Mouse (Mus musculus) ES-E14 (cell line): ENCODE results near the gene Atxn1. TPM values are rescaled to one million over a fixed set of nuclear protein-coding genes. Genes with fewer than 3 reads are reported as not detected.

ENCODE experiments used
- DNase-seq: peaks from one replicate; pipeline ENCODE4 v3.0.0-alpha.2; 2013; ENCODE audit warnings: low read depth, low spot score
- H3K27ac ChIP-seq: 2 replicates; pipeline ENCODE4 v1.5.1; 2012; ENCODE audit warnings: low read depth, mild to moderate bottlenecking, low read length, moderate library complexity, mixed read lengths; ENCODE audit not compliant: poor library complexity, insufficient read depth, severe bottlenecking
- H3K36me3 ChIP-seq: 2 replicates; pipeline ENCODE4 v1.6.1; 2012; ENCODE audit warnings: mild to moderate bottlenecking, low read length, moderate library complexity, mixed read lengths; ENCODE audit not compliant: control insufficient read depth, poor library complexity, insufficient read depth, severe bottlenecking
- H3K4me1 ChIP-seq, 2 experiments: fragments of 150-350 bp in 1 of 2; sonication (generic) in 1 of 2; 2 replicates each; pipeline ENCODE4 v1.6.1; 2012; ENCODE audit warnings: low read length in 2 of 2, mild to moderate bottlenecking in 1 of 2, mixed read lengths in 1 of 2; ENCODE audit not compliant: control insufficient read depth in 2 of 2, insufficient read depth in 2 of 2, poor library complexity in 1 of 2
- H3K4me3 ChIP-seq, 2 experiments: fragments of 150-350 bp in 1 of 2; sonication (generic) in 1 of 2; 2 replicates each; pipeline ENCODE4 v1.5.1; 2012; ENCODE audit warnings: low read length in 2 of 2, low read depth in 1 of 2, mild to moderate bottlenecking in 1 of 2, mixed read lengths in 1 of 2; ENCODE audit not compliant: insufficient read depth in 1 of 2, poor library complexity in 1 of 2, severe bottlenecking in 1 of 2
- H3K9ac ChIP-seq: 2 replicates; pipeline ENCODE4 v1.6.1; 2012; ENCODE audit warnings: low read depth, mild to moderate bottlenecking, low read length, mixed read lengths; ENCODE audit not compliant: poor library complexity, insufficient read depth, severe bottlenecking
- H3K9me3 ChIP-seq: fragments of 150-350 bp; sonication (generic); 2 replicates; pipeline ENCODE4 v1.6.1; 2012; ENCODE audit warnings: low read depth, mild to moderate bottlenecking, low read length; ENCODE audit not compliant: control insufficient read depth, insufficient read depth
- CHD2 ChIP-seq: IDR thresholded peaks from 2 replicates; pipeline ENCODE4 v1.6.1; 2014; ENCODE audit warnings: mild to moderate bottlenecking, low read depth, low read length, inconsistent platforms
- HCFC1 ChIP-seq: IDR thresholded peaks from 2 replicates; pipeline ENCODE4 v1.6.1; 2012; ENCODE audit warnings: low read length, inconsistent platforms, borderline replicate concordance; ENCODE audit not compliant: insufficient read depth
- MAFK ChIP-seq: IDR thresholded peaks from 2 replicates; pipeline ENCODE4 v1.6.1; 2014; ENCODE audit warnings: mild to moderate bottlenecking, low read depth, low read length, inconsistent platforms; ENCODE audit not compliant: insufficient read depth
- ZC3H11A ChIP-seq: IDR thresholded peaks from 2 replicates; pipeline ENCODE4 v1.6.1; 2012; ENCODE audit warnings: low read depth, mild to moderate bottlenecking, inconsistent platforms, low read length, borderline replicate concordance
- ZNF384 ChIP-seq: IDR thresholded peaks from 2 replicates; pipeline ENCODE4 v1.6.1; 2012; ENCODE audit warnings: low read depth, low read length, inconsistent platforms
- in situ Hi-C, 2 experiments: fragments of 600-800 bp; cut with MboI; formaldehyde crosslinking; loops; one replicate each; pipeline ENCODE4 v1.15.1; 2025; ENCODE audit warnings: low sequenced_read_pairs in 2 of 2, inconsistent platforms in 1 of 2; ENCODE audit not compliant: unreplicated experiment in 2 of 2
- total RNA-seq: library from RNA; depleted of rRNA; stranded (reverse); fragments of 300-350 nt; gene quantifications from 2 replicates; pipeline ENCODE4 v1.2.3, GENCODE M21; 2012

Gene Atxn1
- total RNA-seq, 1 experiment = 7.8 TPM

- Histone ChIP-seq H3K4me3 (no peak overlapping the region), H3K27ac (no peak overlapping the region), H3K4me1 (no peaks in the 10 kb centered on the region), H3K9ac (no peak overlapping the region), H3K36me3 (no peaks in the 10 kb centered on the region), H3K9me3 (no peaks in the 10 kb centered on the region)
- in situ Hi-C loops = no loop called here
- no peak for DNase-seq
- no peak for TF ChIP-seq ZC3H11A
- TF ChIP-seq CHD2 = no peak
- TF ChIP-seq HCFC1 = no peak
- TF ChIP-seq MAFK = no peak
- TF ChIP-seq ZNF384 = no peak
Observed at GRCm38 (mm10) chr13:45527232-45527964, 437.4 kb downstream of the Atxn1 start.

DNA sequence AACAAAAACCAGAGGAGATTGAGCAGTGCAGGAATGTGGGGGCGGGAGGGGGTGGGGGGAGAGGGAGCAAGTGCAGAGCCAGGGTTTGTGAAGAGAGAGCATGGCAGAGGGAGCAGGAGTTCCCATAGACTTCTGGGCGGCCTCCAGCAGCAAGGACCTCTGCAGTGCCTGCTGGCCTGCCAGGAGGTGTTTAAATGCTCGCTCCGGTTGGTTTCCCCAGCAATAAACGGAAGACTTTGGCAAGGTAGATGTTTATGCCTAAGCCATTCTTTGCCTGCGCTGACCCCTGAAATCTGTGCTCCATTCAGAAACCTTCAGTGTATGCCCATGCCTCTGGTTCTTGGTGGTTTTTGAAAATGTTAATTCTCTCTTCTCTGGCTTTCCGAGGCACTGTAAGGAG is 438.6 kb downstream of the Atxn1 start:
- Histone ChIP-seq H3K9ac (no peak overlapping the region), H3K27ac (no peak overlapping the region), H3K36me3 (no peaks in the 10 kb centered on the region), H3K9me3 (no peaks in the 10 kb centered on the region), H3K4me1 (0 out of 4 replicates have a peak, but pooled peaks cover 0 to 1% of the 10 kb centered on the region in 2 experiments), H3K4me3 (no peak overlapping the region)
- DNase-seq = no peak
- TF ChIP-seq ZNF384 = no peak
- no peak for TF ChIP-seq HCFC1
- no peak for TF ChIP-seq CHD2
- TF ChIP-seq ZC3H11A = no peak
- no peak for TF ChIP-seq MAFK
- in situ Hi-C loops = no loop called here

DNA sequence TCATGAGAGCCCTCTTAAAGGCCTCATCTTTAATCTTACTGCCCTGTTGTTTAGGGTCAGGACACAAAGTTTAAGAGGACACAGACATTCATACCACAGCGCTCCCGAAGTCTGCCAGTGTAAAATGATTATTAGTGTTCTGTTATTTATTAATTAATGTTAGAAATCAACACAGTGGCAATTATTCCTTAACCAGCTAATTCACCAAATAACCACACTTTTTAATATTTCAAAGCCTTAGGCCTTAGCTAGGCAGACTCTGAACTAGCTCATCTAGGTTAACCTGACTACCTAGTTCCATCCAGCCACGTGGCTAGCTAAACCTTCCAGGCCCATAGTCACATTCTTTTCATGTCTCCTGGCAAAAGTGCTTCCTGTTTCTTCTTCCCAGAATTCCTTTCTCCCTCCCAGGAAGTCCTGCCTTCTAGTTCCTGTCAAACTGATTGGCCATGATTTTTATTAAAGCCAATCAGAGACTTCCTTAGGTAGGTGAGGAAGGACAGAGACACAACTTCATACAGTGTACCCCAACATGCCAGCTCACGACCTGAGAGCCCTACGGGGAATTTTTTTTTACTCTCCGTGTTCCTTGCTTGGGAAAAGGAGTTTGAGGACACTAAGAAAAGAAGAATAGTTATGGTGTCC is 439.9 kb downstream of the Atxn1 start:
- Histone ChIP-seq H3K36me3 (no peaks in the 10 kb centered on the region), H3K9ac (no peak overlapping the region), H3K4me1 (0 out of 4 replicates have a peak, but pooled peaks cover 0 to 2% of the 10 kb centered on the region in 2 experiments), H3K4me3 (no peak overlapping the region), H3K27ac (no peak overlapping the region), H3K9me3 (no peaks in the 10 kb centered on the region)
- in situ Hi-C loops = no loop called here
- TF ChIP-seq ZNF384 = no peak
- no peak for TF ChIP-seq HCFC1
- no peak for TF ChIP-seq CHD2
- TF ChIP-seq MAFK = no peak
- TF ChIP-seq ZC3H11A = no peak
- no peak for DNase-seq

DNA sequence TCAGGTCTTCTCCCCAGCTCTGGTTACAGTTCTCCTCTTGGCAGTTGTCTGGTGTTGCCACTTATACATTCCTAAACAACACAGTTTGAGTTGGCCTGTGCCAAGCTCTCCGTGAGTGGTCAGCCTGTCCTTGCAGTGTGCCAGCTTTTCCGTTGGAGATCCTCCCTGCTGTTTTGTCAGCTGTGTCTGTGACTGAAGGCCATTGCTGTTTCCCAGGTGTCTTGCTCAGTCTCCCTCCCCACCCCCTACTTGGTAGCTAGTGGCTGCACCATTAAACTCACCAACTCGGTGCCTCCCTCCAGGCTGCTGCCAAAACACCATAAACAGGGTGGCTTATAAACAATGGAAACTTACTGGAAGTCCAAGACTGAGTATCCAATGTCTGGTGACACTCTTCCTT is 440.5 kb downstream of the Atxn1 start:
- Histone ChIP-seq H3K27ac (no peak overlapping the region), H3K36me3 (no peaks in the 10 kb centered on the region)

More for the DNA sequence above, 440.5 kb downstream of the Atxn1 start:
- DNase-seq = no peak
- Histone ChIP-seq H3K4me1 (0 out of 4 replicates have a peak, but pooled peaks cover 0 to 2% of the 10 kb centered on the region in 2 experiments), H3K9me3 (no peaks in the 10 kb centered on the region), H3K4me3 (no peak overlapping the region), H3K9ac (no peak overlapping the region)
- in situ Hi-C loops = no loop called here
- no peak for TF ChIP-seq HCFC1
- TF ChIP-seq ZNF384 = no peak
- no peak for TF ChIP-seq MAFK
- TF ChIP-seq CHD2 = no peak
- no peak for TF ChIP-seq ZC3H11A
